Mouse (Mus musculus): Measurements from ENCODE around the gene Aox2.
A peak's percentile ranks its signal among the peaks of the same experiment; 100 is the strongest.

Gene Aox2

DNA sequence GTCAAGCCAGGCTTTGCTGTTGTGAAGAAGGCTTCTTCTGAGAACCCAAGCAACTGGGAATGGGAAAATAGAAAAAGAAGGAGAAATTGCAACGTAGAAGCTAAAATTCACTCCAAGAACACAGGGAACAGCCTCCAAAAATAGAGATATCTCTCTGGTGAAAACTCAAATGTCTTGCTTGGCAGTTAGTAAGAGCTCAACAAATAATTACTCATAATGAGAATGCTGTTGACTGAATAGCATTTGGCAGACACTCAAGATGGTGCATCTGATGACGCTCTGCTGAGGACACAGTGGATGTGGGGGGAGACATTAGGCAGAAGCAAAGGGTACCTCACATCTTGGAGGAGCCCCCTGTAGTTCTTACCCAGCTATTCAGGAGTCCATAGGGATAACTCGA, 10.0 kb downstream of the Aox2 start:
- no peak for DNase-seq (ENCODE audit: low spot score)

DNA sequence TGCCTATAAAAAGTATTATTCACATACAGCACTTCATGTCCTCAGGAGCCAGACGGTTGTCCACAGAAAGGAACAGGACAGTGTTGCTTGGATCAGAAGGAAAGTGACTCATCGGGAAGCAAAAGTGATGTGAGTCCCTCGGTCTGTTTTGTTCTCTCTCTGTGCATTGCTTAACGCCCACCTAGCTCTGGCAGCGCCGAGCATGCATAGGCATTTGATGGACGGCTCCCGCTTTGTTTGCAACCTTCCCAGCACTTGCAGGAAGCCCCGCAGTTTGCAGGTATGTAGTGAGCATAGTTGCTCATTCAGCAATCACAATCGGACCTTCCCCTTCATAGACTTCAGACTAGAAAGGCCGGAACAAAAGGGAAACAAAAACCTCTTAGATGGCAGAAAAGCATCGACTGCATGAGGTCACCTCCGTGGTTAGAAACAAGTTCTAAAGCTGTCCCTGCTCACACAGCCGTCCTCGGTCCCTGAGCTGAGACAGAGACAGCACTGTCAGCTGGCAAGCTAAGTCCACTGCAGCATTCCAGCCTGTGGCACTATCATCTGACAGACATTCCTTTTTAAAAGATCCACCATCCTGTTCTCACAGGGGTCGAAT, 11.8 kb downstream of the Aox2 start:
- no peak for DNase-seq (ENCODE audit: low spot score)

DNA sequence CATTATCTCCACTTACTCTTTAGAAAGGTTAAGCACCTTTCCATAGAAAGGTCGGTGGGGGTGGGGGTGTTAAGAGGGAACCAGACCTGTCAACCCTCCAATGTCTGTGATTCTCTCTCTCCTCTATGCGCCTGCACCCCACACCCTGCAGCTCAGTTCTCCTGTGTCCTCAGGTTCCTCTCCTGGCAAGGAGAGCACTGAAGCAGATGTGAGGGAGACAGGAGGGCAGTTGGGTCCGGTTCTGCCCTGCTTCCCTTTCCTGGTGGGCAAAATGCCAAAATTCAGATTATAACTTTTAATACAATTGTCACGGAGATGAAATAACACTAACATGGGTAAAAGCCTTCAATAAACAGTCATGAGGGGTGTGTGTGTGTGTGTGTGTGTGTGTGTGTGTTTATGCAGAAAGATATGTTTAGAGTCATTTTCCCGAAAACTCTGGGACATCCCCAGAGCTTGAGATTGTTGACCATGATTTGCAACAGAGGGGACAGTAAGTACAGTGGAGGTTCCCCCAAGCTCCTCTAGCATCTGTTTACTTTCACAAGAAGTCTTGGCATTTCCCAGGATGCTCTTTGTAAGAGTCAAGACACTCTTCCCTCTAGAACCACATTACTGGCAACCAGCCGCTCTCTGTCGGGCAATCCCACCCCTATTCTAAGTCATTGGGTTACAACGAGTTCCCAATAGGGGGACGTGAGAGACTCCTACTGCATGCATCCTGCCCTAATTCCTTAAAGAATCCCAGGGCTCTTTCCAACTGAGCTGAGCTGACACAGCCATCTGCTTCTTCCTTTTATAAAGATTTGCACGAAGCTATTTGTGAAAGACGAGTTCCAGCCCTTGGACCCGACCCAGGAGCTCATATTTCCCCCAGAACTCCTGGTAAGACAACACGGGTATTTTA, 13.5 kb downstream of the Aox2 start:
- DNase-seq (ENCODE audit: low spot score): no peak

GRCm38 (mm10) chr1:58294730-58295129, 16.6 kb downstream of the Aox2 start:
- no peak for DNase-seq (ENCODE audit: low spot score)

- DNase-seq (ENCODE audit: low spot score): peak; percentile 73
These were observed 18.2 kb downstream of the Aox2 start for GRCm38 (mm10) chr1:58296278-58296677.

DNA sequence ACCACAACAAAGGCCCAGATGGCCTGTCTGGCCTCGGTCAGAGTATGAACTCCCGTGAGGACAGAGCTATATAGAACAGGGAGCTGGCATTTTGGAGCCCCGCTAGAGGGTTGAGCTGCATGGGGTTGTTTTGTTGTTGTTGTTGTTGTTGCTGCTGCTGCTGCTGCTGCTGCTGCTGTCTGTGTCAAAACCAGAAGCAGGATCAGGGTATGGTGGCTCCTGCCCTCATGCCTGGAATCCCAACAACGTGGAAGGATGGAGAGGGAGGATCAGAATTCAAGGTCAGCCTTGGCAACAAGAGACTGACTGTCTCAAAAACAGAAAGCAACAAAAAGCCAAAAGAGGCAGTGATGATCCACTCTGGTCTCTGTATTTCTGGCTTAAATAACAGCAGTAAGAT, 18.7 kb downstream of the Aox2 start:
- DNase-seq (ENCODE audit: low spot score): no peak

DNA sequence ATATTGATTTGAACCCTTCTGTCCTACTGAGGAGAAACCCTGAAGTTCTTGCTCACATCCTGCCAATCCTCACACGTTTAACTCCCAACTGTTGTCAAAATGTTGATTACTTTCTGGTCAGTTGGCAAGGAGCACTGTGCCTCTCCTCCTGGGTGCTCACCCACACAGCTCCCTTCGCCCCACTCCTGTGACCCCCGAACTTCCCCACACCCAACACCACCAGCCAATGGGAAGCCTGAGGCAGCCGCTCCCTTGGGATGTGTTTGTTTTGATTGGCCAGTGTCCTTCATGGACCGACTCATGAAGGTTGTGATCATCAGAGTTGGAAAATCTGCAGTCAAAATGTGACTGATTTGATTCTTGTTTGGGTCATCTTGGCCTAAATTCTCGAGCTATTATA, 20.2 kb downstream of the Aox2 start:
- no peak for DNase-seq (ENCODE audit: low spot score)

- peak; percentile 73 for DNase-seq (ENCODE audit: low spot score)
These were observed 22.9 kb downstream of the Aox2 start for GRCm38 (mm10) chr1:58301073-58301472.

GRCm38 (mm10) chr1:58302015-58302414, 23.9 kb downstream of the Aox2 start:
- DNase-seq (ENCODE audit: low spot score): no peak

DNA sequence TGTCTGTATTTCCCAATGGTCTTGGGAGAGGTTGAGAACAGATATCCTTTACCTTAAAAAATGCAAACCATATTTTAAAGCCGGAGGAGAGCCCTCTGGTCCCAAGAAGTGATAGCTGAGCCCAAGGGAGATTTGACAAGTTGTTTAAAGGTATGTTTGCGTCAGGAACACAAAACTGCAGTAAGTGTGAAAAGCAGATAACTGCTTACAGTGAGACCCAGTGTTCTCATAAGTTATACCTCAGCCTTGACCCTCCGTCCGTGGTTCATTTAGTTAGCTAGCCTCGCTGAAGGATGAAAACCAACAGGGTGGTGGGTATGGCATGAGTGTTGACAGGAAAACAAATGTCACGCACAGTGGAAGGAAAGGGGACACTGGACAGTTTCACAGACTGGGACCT, 24.9 kb downstream of the Aox2 start:
- no peak for DNase-seq (ENCODE audit: low spot score)

DNA sequence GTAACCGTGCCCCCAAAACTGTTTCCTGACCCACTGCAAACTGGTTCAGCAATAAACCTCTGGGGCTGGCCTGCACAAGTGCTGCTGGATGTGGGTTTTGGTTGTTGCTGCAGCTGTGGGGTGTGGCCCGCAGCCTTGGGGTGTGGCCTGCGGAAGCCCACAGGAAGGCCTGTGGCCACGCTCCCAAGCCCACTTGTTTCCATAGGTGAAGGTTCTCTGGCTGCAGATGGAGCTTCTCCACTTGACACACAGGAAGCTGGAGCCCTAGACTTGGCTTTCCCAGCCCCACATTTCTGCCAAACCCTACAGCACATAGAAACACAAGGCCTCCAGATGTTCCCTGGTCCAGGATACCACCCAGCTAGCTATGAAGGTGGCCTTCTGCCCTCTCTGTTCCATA, 25.6 kb downstream of the Aox2 start:
- peak; percentile 74 for DNase-seq (ENCODE audit: low spot score)

DNA sequence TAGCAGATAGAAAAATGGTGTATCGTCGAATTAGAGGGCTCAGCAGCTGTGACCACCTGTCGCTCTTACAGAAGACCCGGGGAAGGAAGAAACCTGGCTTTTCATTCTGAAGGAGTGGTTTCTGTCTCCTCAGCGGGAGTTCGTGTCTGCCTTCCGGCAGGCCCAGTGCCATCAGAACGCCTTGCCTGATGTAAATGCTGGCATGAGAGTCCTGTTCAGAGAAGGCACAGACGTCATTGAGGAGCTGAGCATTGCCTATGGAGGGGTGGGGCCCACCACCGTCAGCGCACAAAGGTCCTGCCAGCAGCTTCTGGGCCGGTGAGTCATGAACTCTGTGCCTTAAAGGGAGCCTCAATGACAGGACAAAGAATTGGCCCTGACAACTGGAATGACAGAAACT, 26.2 kb downstream of the Aox2 start:
- DNase-seq (ENCODE audit: low spot score): peak; percentile 67

DNA sequence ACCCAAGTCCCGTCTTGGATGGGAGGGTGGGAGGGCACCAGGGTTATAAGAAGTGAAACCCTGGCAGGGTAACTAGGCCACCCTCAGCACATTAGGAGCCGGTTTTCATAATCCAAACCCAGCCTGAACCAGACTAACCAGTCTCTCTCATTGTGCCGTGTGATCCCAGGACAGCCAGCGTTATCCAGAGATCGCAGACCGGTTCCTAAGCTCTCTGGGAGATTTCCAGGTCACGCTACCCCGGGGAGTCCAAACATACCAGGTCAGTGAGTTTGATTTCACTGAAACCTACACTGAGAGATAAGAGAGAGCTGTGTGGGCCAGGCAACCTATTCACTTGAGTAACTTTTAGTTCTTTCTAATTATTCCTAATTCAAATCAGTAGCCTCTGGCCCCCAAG, 29.1 kb downstream of the Aox2 start:
- DNase-seq (ENCODE audit: low spot score): no peak

GRCm38 (mm10) chr1:58308594-58308993, 30.5 kb downstream of the Aox2 start:
- DNase-seq (ENCODE audit: low spot score): no peak

GRCm38 (mm10) chr1:58309853-58310252, 31.7 kb downstream of the Aox2 start:
- no peak for DNase-seq (ENCODE audit: low spot score)

DNA sequence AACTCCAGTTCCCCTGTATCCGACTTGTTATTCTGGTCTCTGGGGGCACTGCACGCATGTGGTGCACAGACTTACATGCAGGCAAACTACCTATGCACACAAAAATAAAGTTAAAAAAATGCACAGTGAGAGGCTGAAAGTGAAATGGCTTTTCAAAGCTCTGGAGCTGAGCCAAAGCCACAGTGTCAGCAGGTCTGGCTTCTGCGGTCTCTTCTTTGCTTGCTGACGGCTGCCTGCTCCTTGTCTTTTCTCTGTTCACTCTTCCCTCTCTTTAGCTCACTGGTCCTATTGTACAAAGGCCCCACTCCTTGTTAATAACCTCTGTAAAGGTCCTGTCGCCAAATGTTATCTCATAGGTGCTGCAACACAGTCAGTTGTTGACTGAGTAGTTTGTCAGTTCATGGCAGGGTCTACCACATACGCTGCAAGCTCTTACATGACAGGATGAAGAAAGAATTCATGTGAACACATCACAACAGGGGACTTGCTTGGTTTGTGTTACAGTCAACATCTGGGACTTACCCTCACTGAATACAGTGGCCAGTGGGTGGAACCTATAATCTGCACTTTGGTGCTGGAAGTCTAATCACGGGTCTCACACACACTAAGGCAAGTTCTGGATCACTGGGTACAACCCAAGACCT, 33.2 kb downstream of the Aox2 start:
- peak; percentile 80 for DNase-seq (ENCODE audit: low spot score)

DNA sequence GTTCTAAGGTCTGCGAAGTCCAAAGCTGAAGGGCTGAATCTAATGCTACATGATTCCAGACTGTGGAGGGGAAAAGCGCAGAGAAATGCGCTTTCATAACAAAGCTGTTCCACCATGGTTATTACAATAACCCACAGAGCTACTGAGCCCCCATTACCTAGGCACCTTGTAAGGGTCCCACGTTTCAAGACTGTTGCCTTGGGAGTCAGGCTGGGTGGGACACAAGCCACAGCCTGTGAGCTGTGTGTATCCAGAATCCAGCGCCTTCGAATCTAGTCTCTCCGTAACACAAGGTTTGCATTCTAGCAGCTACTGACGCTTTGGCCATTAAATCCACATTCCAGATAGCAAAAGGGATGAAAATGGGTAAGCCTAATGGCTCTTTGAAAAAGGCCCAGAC, 35.0 kb downstream of the Aox2 start:
- no peak for DNase-seq (ENCODE audit: low spot score)

DNA sequence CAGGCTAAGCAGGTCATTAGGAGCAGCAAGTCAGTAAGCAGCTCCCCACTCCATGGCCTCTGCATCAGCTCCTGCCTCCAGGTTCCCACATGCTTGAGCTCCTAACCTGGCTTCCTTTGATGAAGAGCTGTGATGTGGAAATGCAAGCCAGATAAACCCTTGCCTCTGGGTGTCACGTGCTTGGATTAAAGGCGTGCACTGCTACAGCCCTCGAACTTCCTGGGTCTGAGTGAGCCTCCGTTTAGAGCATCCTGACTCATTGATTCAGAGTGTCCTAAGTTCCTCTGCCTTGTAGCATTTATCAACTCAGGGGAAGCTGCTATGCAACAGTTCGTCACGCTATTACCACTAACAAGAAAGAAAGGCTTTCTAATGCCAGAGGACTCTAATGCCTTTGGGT, 37.4 kb downstream of the Aox2 start:
- DNase-seq (ENCODE audit: low spot score): peak; percentile 49

GRCm38 (mm10) chr1:58333222-58333621, 55.1 kb downstream of the Aox2 start:
- DNase-seq (ENCODE audit: low spot score): no peak

DNA sequence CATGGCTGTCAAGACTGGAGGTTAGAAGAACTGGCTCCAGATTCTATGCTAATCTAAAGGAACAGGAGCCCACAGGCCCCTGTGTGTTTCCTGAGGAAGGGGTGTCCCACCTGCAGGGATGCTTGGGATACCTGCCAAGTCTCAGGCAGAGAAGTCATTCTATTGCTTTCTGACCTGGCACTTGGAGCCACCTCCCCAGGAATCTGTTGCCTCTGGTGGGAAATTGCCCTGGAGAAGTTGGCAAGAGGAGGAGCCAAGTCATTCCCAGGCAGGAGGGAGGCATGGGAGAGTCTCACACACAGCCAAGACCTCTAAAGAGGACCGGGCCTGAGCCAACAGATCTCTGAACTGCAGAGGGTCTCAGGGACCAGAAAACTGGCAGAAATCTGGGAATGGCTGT, 61.8 kb downstream of the Aox2 start:
- DNase-seq (ENCODE audit: low spot score): no peak

GRCm38 (mm10) chr1:58341576-58341975, 63.5 kb downstream of the Aox2 start:
- DNase-seq (ENCODE audit: low spot score): no peak

- DNase-seq (ENCODE audit: low spot score): no peak
These were observed 65.7 kb downstream of the Aox2 start for GRCm38 (mm10) chr1:58343861-58344260.

DNA sequence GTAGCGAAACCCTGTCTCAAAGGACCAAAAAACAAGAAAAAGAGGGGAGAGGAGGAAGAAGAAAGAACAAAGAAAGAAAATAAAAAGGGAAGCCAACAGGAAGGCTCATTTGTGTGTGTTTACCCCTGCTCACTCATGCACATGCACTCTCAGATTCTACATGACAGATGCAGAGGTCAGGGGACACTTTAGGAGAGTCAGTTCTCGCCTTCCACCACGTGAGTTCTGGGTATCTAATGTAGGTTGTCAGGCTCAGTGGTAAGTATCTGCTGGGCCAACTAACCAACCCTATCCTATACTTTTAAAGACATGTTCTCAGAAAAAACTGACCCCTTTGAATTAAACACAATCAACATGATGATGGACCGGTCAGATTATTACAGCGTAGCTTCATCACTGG, 66.4 kb downstream of the Aox2 start:
- no peak for DNase-seq (ENCODE audit: low spot score)
